Mouse (Mus musculus) layer of hippocampus, adult 2 months (tissue): Measurements from ENCODE around the gene Gipr. TPM values are rescaled to one million over a fixed set of nuclear protein-coding genes. Genes with fewer than 3 reads are reported as not detected.

Experiments used
- DNase-seq, 2 experiments: peaks; one replicate each; pipeline ENCODE4 v3.0.0; 2022; ENCODE audit warnings: low spot score in 2 of 2
- H3K27ac ChIP-seq: fragments of 200-600 bp; 2 replicates; pipeline ENCODE4 v1.8.1; 2022
- H3K4me3 ChIP-seq: fragments of 200-600 bp; 2 replicates; pipeline ENCODE4 v1.8.1; 2022; ENCODE audit warnings: mild to moderate bottlenecking
- CTCF ChIP-seq: fragments of 200-600 bp; conservative IDR thresholded peaks from 2 replicates; pipeline ENCODE4 v1.8.1; 2022; ENCODE audit warnings: antibody characterized with exemption, mild to moderate bottlenecking, moderate library complexity
- microRNA-seq, 2 experiments: library from miRNA; unstranded; fragments of <30 nt; microRNA quantifications; one replicate each; pipeline ENCODE4 v1.2.0; 2021
- total RNA-seq, 2 experiments: library from RNA; stranded (reverse); gene quantifications; 2 replicates each; pipeline ENCODE4 v1.2.3; 2021

Gene Gipr
- total RNA-seq, 2 experiments from 2014 or later = 0.87 to 1.2 TPM

DNA sequence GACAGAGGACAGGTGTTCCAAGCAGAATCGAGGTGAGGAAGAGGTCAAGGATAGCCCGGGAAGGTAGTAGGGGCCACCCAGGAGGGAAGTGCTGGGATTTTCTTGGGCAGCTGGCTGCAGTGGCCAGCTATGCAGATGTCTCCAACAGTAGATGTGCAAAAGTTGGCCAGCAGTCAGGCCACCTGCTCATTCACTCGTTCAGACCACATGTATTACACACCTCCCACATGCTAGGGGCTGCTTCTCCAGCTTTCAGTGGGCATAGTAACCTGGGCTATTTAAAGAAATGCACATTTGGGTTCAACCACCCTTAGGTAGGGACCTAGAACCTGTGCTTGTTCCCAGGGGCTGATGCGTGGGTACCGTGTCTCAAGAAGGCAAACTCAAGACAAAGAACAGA lies 38.2 kb downstream of the Gipr start:
- H3K4me3 ChIP-seq = no peak overlapping the region
- DNase-seq = no peak
- no peak for TF ChIP-seq CTCF
- H3K27ac ChIP-seq = peak overlapping the region; percentile 23; the same call in 1 of the 2 replicates

DNA sequence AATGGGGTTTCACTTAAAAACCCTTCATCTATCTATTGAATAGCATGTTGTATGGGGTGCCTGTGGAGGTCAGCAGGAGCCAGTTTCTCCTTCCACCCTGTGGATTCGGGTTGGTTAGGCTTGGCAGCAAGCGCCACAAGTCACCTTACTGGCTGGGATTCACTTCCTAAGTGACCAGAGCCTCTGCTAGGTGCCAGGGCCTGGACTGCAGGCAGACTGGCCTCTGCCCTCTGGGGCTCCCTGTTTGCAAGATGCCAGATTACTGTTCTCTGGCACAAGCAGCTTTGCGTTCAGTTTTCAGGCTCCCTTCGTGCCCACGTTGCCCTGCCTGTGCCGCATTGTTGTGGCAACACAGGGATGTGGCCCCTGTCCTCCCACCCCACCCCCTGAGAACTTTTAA lies 41.2 kb downstream of the Gipr start:
- Histone ChIP-seq H3K4me3 (no peak overlapping the region), H3K27ac (no peak overlapping the region)
- no peak for DNase-seq
- no peak for TF ChIP-seq CTCF

- no peak overlapping the region for H3K4me3 ChIP-seq
- H3K27ac ChIP-seq = no peak overlapping the region
- TF ChIP-seq CTCF = no peak
- DNase-seq = no peak
Measured at GRCm38 (mm10) chr7:19121686-19122085, 44.2 kb downstream of the Gipr start.

- DNase-seq = peak; percentile 94 to 99
- Histone ChIP-seq H3K4me3 (peak within 1 kb of the TSS; percentile 84), H3K27ac (peak within 1 kb of the TSS; percentile 82)
- TF ChIP-seq CTCF = no peak
Measured at GRCm38 (mm10) chr7:19119631-19120429, 46.1 kb downstream of the Gipr start, which contains the start of gene Fbxo46. Gene Fbxo46, plus strand, starts transcription at chr7:19119859.

GRCm38 (mm10) chr7:19119083-19119482 lies 46.8 kb downstream of the Gipr start:
- Histone ChIP-seq H3K4me3 (0 out of 2 replicates have a peak overlapping the region, but pooled peaks have one; percentile 84), H3K27ac (no peak overlapping the region)
- TF ChIP-seq CTCF = no peak
- DNase-seq = no peak

GRCm38 (mm10) chr7:19118028-19118771 lies 47.7 kb downstream of the Gipr start, which contains the start of gene Gm4969:
Gene Gm4969, minus strand, starts transcription at chr7:19118368.
- peak; percentile 49 for TF ChIP-seq CTCF
- DNase-seq = peak in 1 of 2 experiments; percentile 53
- peak within 1 kb of the TSS; percentile 44 for H3K4me3 ChIP-seq
- no peak within 1 kb of the TSS for H3K27ac ChIP-seq

GRCm38 (mm10) chr7:19109565-19109964 lies 56.4 kb downstream of the Gipr start:
- DNase-seq = no peak
- no peak for TF ChIP-seq CTCF
- H3K27ac ChIP-seq = no peak overlapping the region
- H3K4me3 ChIP-seq = no peak overlapping the region

- no peak for TF ChIP-seq CTCF
- H3K4me3 ChIP-seq = no peak overlapping the region
- DNase-seq = no peak
- no peak overlapping the region for H3K27ac ChIP-seq
Measured at GRCm38 (mm10) chr7:19107436-19107835, 58.5 kb downstream of the Gipr start.

Small RNA genes lying within 50 kb of the gene (microRNA-seq; reads per million reads assigned to microRNA genes)
- gene Mir330 = 9,961 to 10,803 reads per million in 2 experiments

Other genes starting within 250 kb of the Gipr start
- 10 to 100 TPM; 82.7 to 85.4 TPM for gene Nova2, start 240.2 kb downstream of the Gipr start, total RNA-seq
- gene Nanos2, start 178.7 kb downstream of the Gipr start, total RNA-seq = under 1 TPM; 0.54 to 0.66 TPM
- 10 to 100 TPM; 44.0 to 46.4 TPM for gene Mypop, start 174.9 kb downstream of the Gipr start, total RNA-seq
- gene Irf2bp1, start 162.1 kb downstream of the Gipr start, total RNA-seq = 10 to 100 TPM; 52.7 to 56.3 TPM
- not detected for gene Foxa3, start 142.6 kb downstream of the Gipr start, total RNA-seq
- gene Sympk, start 141.8 kb downstream of the Gipr start, total RNA-seq = 100 to 1,000 TPM; 112 to 114 TPM
- under 1 TPM in 1 of 2 experiments, not detected in 1; 0.20 TPM for gene Rsph6a, start 111.4 kb downstream of the Gipr start, total RNA-seq
- gene Dmwd, start 89.9 kb downstream of the Gipr start, total RNA-seq = 100 to 1,000 TPM; 154 TPM
- gene Dmpk, start 82.3 kb downstream of the Gipr start, total RNA-seq = 10 to 100 TPM; 38.8 to 56.8 TPM
- gene Six5, start 71.5 kb downstream of the Gipr start, total RNA-seq = 1 to 10 TPM; 2.4 to 2.8 TPM
- gene Gm4969, start 47.8 kb downstream of the Gipr start, total RNA-seq = under 1 TPM; 0.33 to 0.71 TPM
- gene Fbxo46, start 46.3 kb downstream of the Gipr start, total RNA-seq = 10 to 100 TPM; 12.5 to 13.1 TPM
- gene Qpctl, start 16.8 kb downstream of the Gipr start, total RNA-seq = 10 to 100 TPM; 17.6 to 18.4 TPM
- 10 to 100 TPM; 76.0 to 80.5 TPM for gene Snrpd2, start 16.4 kb downstream of the Gipr start, total RNA-seq
- gene Eml2, start 10.3 kb upstream of the Gipr start, total RNA-seq = 100 to 1,000 TPM; 159 to 162 TPM
- gene Gpr4, start 46.4 kb upstream of the Gipr start, total RNA-seq = 1 to 10 TPM; 1.6 to 2.5 TPM
- 10 to 100 TPM; 37.4 to 38.7 TPM for gene Opa3, start 62.2 kb upstream of the Gipr start, total RNA-seq
- gene Vasp, start 105.7 kb upstream of the Gipr start, total RNA-seq = 10 to 100 TPM; 15.7 to 17.1 TPM
- not detected for gene Ppm1n, start 113.9 kb upstream of the Gipr start, total RNA-seq
- 10 to 100 TPM; 90.3 to 92.7 TPM for gene Rtn2, start 116.5 kb upstream of the Gipr start, total RNA-seq
- 10 to 100 TPM; 12.8 to 14.1 TPM for gene Fosb, start 143.9 kb upstream of the Gipr start, total RNA-seq
- 10 to 100 TPM; 51.7 to 51.9 TPM for gene Ercc1, start 178.7 kb upstream of the Gipr start, total RNA-seq
- gene Cd3eap, start 193.4 kb upstream of the Gipr start, total RNA-seq = 10 to 100 TPM; 18.1 to 19.5 TPM
- gene Ppp1r13l, start 193.6 kb upstream of the Gipr start, total RNA-seq = 1 to 10 TPM; 6.1 to 6.9 TPM
- 10 to 100 TPM; 36.4 to 36.5 TPM for gene Ercc2, start 215.9 kb upstream of the Gipr start, total RNA-seq
- gene Klc3, start 238.0 kb upstream of the Gipr start, total RNA-seq = 1 to 10 TPM; 3.2 to 3.5 TPM
- not detected for gene Ckm, start 238.6 kb upstream of the Gipr start, total RNA-seq